8 mouse cellular contexts compared by ENCODE assay signal in the genomic region with DNA sequence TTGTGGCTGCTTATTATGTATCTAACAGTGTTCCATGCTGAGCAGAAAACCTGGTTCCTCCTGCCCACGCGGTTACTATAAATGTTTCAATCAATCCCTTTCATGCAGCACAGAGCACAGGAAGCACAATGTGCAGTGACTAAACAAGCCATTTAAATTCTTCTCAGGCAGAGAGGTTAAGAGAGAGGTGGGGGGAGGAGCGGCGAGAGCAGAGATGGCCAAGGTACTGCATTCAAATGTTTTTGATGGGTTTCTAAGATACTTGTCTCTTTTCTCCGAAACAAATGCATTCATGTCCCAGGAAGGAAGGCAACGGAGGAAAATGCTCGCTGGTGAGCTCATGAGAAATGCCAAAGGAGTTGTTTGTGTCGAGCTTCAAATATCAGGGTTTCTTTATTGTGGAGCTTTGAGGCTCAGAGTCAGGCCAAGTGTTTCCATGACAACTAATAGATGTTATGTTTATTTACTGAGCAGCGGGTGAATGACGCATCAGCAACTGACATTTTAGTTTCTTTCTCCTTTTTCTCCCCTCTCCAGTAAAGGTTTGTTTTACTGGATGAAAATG.
DNase-seq lines count a peak whose midpoint lies in the region; ATAC-seq lines count a peak whose summit lies in the region.

No protein-coding gene starts in this region.

- H3K4me1 ChIP-seq in heart, embryonic 12.5 days (replicated peaks): peaks cover 9% of the 10 kb centered on the region
- peaks cover 0 to 7% of the 10 kb centered on the region in 2 experiments; a peak in 1 of 4 replicates for H3K4me1 ChIP-seq in heart, embryonic 14.5 days (ENCODE audit: control insufficient read depth in 2 of 2, insufficient read depth in 2 of 2, low read length in 2 of 2)
- peaks cover 6% of the 10 kb centered on the region; the same call in 1 of the 2 replicates for H3K4me1 ChIP-seq in stomach, embryonic 15.5 days

- no peaks in the 10 kb centered on the region for H3K9me3 ChIP-seq in heart, embryonic 12.5 days (replicated peaks)
- H3K9me3 ChIP-seq in heart, embryonic 14.5 days (ENCODE audit: control insufficient read depth, low read length): no peaks in the 10 kb centered on the region
- no peaks in the 10 kb centered on the region for H3K9me3 ChIP-seq in stomach, embryonic 15.5 days

- DNase-seq in heart, adult 8-10 months (ENCODE audit: low spot score): no peak
- peak; percentile 71 for DNase-seq in embryo, embryonic 10 days (ENCODE audit: low spot score)
- DNase-seq in layer of hippocampus, postnatal 10 days (ENCODE audit: low spot score in 2 of 2): peak; percentile 61 to 76
- peak; percentile 77 for DNase-seq in mesoderm, embryonic 11.5 days (ENCODE audit: low read depth, low spot score)
- no peak for DNase-seq in gastrocnemius, adult 8-10 months (ENCODE audit: low spot score in 2 of 2)

- no peak overlapping the region for H3K4me3 ChIP-seq in heart, embryonic 12.5 days
- no peak overlapping the region for H3K4me3 ChIP-seq in heart, embryonic 14.5 days (ENCODE audit: control insufficient read depth in 1 of 2, insufficient read depth in 1 of 2, low read depth in 1 of 2, low read length in 2 of 2)
- no peak overlapping the region for H3K4me3 ChIP-seq in stomach, embryonic 15.5 days (replicated peaks)

- H3K36me3 ChIP-seq in heart, embryonic 12.5 days: no peaks in the 10 kb centered on the region
- H3K36me3 ChIP-seq in heart, embryonic 14.5 days (ENCODE audit: control insufficient read depth, insufficient read depth, low read length): no peaks in the 10 kb centered on the region
- H3K36me3 ChIP-seq in stomach, embryonic 15.5 days: no peaks in the 10 kb centered on the region

- no peak overlapping the region for H3K27ac ChIP-seq in heart, embryonic 12.5 days (ENCODE audit: poor library complexity, severe bottlenecking)
- no peak overlapping the region for H3K27ac ChIP-seq in heart, embryonic 14.5 days (replicated peaks in 1 of 2; ENCODE audit: control insufficient read depth in 1 of 2, insufficient read depth in 1 of 2, low read depth in 2 of 2, low read length in 2 of 2)
- H3K27ac ChIP-seq in stomach, embryonic 15.5 days: no peak overlapping the region

- H3K4me2 ChIP-seq in heart, embryonic 12.5 days: peak overlapping the region; percentile 35
- peak overlapping the region; percentile 24 for H3K4me2 ChIP-seq in heart, embryonic 14.5 days (ENCODE audit: low read length)
- H3K4me2 ChIP-seq in stomach, embryonic 15.5 days: peak overlapping the region; percentile 40; the same call in 1 of the 2 replicates

- no peak overlapping the region for H3K9ac ChIP-seq in heart, embryonic 12.5 days
- no peak overlapping the region for H3K9ac ChIP-seq in heart, embryonic 14.5 days (ENCODE audit: low read length)
- H3K9ac ChIP-seq in stomach, embryonic 15.5 days: no peak overlapping the region

- no peak for ATAC-seq in heart, embryonic 12.5 days (ENCODE audit: insufficient number of reproducible peaks, low FRiP score)
- no peak for ATAC-seq in heart, embryonic 14.5 days (ENCODE audit: insufficient number of reproducible peaks, insufficient read depth, low FRiP score, low read depth)
- ATAC-seq in stomach, embryonic 15.5 days (ENCODE audit: insufficient read depth, low FRiP score, low read depth): no peak

- WGBS in heart, embryonic 12.5 days: 32% methylated on average over 10 of the region's 10 CpGs
- WGBS in heart, embryonic 14.5 days: 25% methylated on average over 10 of the region's 10 CpGs
- 11% methylated on average over 10 of the region's 10 CpGs for WGBS in stomach, embryonic 15.5 days

- H3K27me3 ChIP-seq in heart, embryonic 12.5 days (replicated peaks): no peaks in the 10 kb centered on the region
- no peaks in the 10 kb centered on the region for H3K27me3 ChIP-seq in heart, embryonic 14.5 days (ENCODE audit: control insufficient read depth, insufficient read depth, low read length)
- no peaks in the 10 kb centered on the region for H3K27me3 ChIP-seq in stomach, embryonic 15.5 days (replicated peaks)

Comparison
In these comparisons a context has a peak if more than half of its experiments do, and no peak if none do; other contexts are left out.
1. DNase-seq: peak in embryo, embryonic 10 days (single experiment), layer of hippocampus, postnatal 10 days (2 of 2) and mesoderm, embryonic 11.5 days (single experiment); none in heart, adult 8-10 months (single experiment) and gastrocnemius, adult 8-10 months (0 of 2).
2. Peak in every context shown above with its lines, with median percentiles within 50 percentile points of each other: H3K4me2 ChIP-seq.